Mouse (Mus musculus) embryonic facial prominence, embryonic 15.5 days (tissue): Measurements from ENCODE around the gene Lactb. TPM values are rescaled to one million over a fixed set of nuclear protein-coding genes. Genes with fewer than 3 reads are reported as not detected.

Experiments used
- ATAC-seq: fragments of 200-750 bp; cut with Nextera tagmentation; 2 replicates; pipeline ENCODE4 v1.8.0; 2017; ENCODE audit warnings: low read depth, moderate TSS enrichment; ENCODE audit not compliant: insufficient number of reproducible peaks, low FRiP score, low TSS enrichment
- H3K27ac ChIP-seq: fragments of 300-500 bp; sonication (generic); replicated peaks from 2 replicates; pipeline ENCODE4 v1.5.1; 2015; ENCODE audit warnings: mild to moderate bottlenecking, inconsistent platforms
- H3K27me3 ChIP-seq: fragments of 300-500 bp; sonication (generic); 2 replicates; pipeline ENCODE4 v1.6.1; 2015; ENCODE audit warnings: inconsistent platforms
- H3K36me3 ChIP-seq: fragments of 300-500 bp; sonication (generic); 2 replicates; pipeline ENCODE4 v1.6.1; 2015; ENCODE audit warnings: mild to moderate bottlenecking, inconsistent platforms
- H3K4me1 ChIP-seq: fragments of 300-500 bp; sonication (generic); 2 replicates; pipeline ENCODE4 v1.6.1; 2015; ENCODE audit warnings: inconsistent platforms
- H3K4me2 ChIP-seq: fragments of 300-500 bp; sonication (generic); replicated peaks from 2 replicates; pipeline ENCODE4 v1.6.1; 2015; ENCODE audit warnings: mild to moderate bottlenecking, inconsistent platforms
- H3K4me3 ChIP-seq: fragments of 300-500 bp; sonication (generic); replicated peaks from 2 replicates; pipeline ENCODE4 v1.5.1; 2015; ENCODE audit warnings: mild to moderate bottlenecking, inconsistent platforms
- H3K9ac ChIP-seq: fragments of 300-500 bp; sonication (generic); 2 replicates; pipeline ENCODE4 v1.6.1; 2015; ENCODE audit warnings: inconsistent platforms
- H3K9me3 ChIP-seq: fragments of 300-500 bp; sonication (generic); replicated peaks from 2 replicates; pipeline ENCODE4 v1.6.1; 2016; ENCODE audit warnings: inconsistent platforms
- WGBS: fragments of 180-500 bp; shearing (Covaris S2); methylation state at CpG from one replicate; pipeline ENCODE4 v1.1.7; 2015; 5-methylcytosine and 5-hydroxymethylcytosine counted together
- polyA plus RNA-seq: library from polyadenylated mRNA; unstranded; fragments of >200 nt; fragmentation: Nextera tagmentation; extraction: Ambion mirVana; gene quantifications from 2 replicates; pipeline ENCODE4 v1.2.1, GENCODE M21; 2015

The Lactb gene
- polyA plus RNA-seq, 1 experiment from 2014 or later = 9.1 TPM

DNA sequence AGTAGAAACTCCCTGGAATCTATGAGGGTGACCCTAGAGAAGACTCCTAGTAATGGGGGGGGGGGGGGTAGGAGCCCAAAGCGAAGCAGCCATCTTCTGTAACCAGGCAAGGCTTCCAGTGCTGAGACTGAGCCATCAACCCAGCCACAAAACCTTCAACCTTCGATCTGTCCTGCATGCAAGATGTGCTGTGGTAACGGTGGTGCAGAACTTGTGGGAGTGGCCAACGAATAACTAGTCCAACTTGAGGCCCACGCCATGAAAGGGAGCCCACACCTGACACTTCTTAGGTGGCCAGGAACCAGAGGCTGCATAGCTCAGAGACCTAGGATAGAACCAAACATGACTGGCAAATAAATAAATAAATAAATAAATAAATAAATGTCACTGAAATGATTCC is 64.6 kb downstream of the Lactb start:
- peaks cover 21% of the 10 kb centered on the region for H3K4me1 ChIP-seq
- no peak overlapping the region for H3K4me3 ChIP-seq
- H3K27me3 ChIP-seq = no peaks in the 10 kb centered on the region
- H3K9me3 ChIP-seq = no peaks in the 10 kb centered on the region
- no peak overlapping the region for H3K27ac ChIP-seq
- H3K4me2 ChIP-seq = no peak overlapping the region
- 79% methylated on average over 5 of the region's 5 CpGs for WGBS
- no peaks in the 10 kb centered on the region for H3K36me3 ChIP-seq
- no peak overlapping the region for H3K9ac ChIP-seq
- no peak for ATAC-seq

DNA sequence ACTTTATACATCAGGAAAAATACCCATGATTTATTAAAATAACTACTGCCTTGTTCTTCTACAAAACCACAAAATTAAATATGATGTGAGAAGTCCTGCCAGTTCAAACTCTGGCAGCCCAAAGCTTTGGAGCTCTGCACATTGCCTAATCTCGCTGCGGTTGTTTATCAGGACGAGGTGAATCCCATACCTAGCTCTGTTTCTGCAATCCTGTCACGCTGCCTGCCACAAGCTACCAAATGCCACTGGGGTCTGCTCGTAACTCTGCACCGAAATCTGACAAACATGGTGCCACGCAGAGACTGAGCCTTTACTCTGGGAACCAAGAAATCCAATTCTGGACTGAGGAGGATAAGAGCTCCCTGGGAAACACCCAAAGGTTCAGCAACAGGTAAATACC is 65.4 kb downstream of the Lactb start:
- Histone ChIP-seq H3K27ac (0 out of 2 replicates have a peak overlapping the region, but pooled peaks have one; percentile 1), H3K9ac (no peak overlapping the region), H3K4me1 (peaks cover 16% of the 10 kb centered on the region), H3K4me3 (no peak overlapping the region), H3K36me3 (no peaks in the 10 kb centered on the region), H3K27me3 (no peaks in the 10 kb centered on the region), H3K4me2 (no peak overlapping the region), H3K9me3 (no peaks in the 10 kb centered on the region)
- 70% methylated on average over 7 of the region's 7 CpGs for WGBS
- no peak for ATAC-seq

GRCm38 (mm10) chr9:66907746-66908397 is 67.4 kb downstream of the Lactb start:
- H3K27me3 ChIP-seq = no peaks in the 10 kb centered on the region
- no peak overlapping the region for H3K4me3 ChIP-seq
- ATAC-seq = no peak
- H3K4me1 ChIP-seq = peaks cover 14% of the 10 kb centered on the region
- no peaks in the 10 kb centered on the region for H3K9me3 ChIP-seq
- H3K36me3 ChIP-seq = no peaks in the 10 kb centered on the region
- no peak overlapping the region for H3K4me2 ChIP-seq
- no peak overlapping the region for H3K27ac ChIP-seq
- H3K9ac ChIP-seq = no peak overlapping the region
- WGBS = 81% methylated on average over 5 of the region's 5 CpGs

DNA sequence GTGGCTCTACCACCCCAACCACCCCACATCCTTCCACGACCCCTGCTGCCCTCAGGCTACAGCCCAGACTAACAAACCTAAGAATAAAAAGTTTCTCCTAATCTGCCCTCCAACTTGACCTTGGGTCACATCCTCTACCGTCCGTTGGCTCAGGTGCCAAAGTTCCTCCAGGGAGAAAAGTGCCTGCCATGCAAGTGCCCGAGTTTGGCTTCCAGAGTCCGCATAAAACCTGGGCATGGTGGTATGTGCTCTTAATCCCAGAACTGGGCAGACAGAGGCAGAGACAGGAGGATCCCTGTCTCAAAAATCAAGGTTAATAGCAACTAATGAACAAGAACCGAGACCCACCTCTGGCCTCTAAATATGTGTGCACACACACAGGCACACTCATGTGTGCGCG is 68.2 kb downstream of the Lactb start:
- no peak overlapping the region for H3K27ac ChIP-seq
- 87% methylated on average over 8 of the region's 8 CpGs for WGBS

DNA sequence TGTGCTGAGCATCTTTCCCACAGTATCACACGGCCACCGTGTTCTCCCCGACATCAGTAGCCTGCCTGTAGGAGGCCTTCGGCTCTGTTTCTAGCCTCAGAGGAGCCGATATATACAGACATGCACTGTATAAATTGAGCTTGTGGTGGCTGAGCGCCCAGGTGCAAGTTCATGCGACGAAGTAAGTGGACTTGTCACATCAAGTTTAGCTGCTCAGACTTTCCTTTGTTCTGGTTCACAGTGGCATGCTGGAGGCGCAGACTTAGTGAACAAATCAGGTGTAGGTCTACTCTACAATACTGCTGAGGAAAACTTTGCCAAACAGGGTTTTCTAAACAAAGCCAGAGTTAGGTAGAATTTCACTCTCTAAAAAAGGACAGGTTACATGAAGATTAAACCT is 69.3 kb downstream of the Lactb start:
- H3K4me1 ChIP-seq = peaks cover 14% of the 10 kb centered on the region
- no peaks in the 10 kb centered on the region for H3K36me3 ChIP-seq
- no peak overlapping the region for H3K4me2 ChIP-seq
- WGBS = 44% methylated on average over 9 of the region's 9 CpGs
- H3K4me3 ChIP-seq = no peak overlapping the region
- peak overlapping the region; percentile 52; the same call in 1 of the 2 replicates for H3K27ac ChIP-seq
- H3K9me3 ChIP-seq = no peaks in the 10 kb centered on the region
- no peaks in the 10 kb centered on the region for H3K27me3 ChIP-seq
- no peak overlapping the region for H3K9ac ChIP-seq
- no peak; the same call in 1 of the 2 replicates for ATAC-seq

More for the DNA sequence above, 68.2 kb downstream of the Lactb start:
- no peak for ATAC-seq
- Histone ChIP-seq H3K27me3 (no peaks in the 10 kb centered on the region), H3K9ac (no peak overlapping the region), H3K4me2 (no peak overlapping the region), H3K4me1 (peaks cover 14% of the 10 kb centered on the region), H3K36me3 (no peaks in the 10 kb centered on the region), H3K9me3 (no peaks in the 10 kb centered on the region), H3K4me3 (no peak overlapping the region)

Other genes starting within 250 kb of the Lactb start
- gene Aph1b, start 180.0 kb downstream of the Lactb start, polyA plus RNA-seq = 10.7 and 11.0 TPM in 2 replicates
- 1.2 TPM in 2 replicates for gene Gm10647, start 178.4 kb downstream of the Lactb start, polyA plus RNA-seq
- 5.2 and 5.3 TPM in 2 replicates for gene Aph1c, start 140.8 kb downstream of the Lactb start, polyA plus RNA-seq
- gene Rab8b, start 55.8 kb downstream of the Lactb start, polyA plus RNA-seq = 23.8 and 24.9 TPM in 2 replicates
- 616 and 650 TPM in 2 replicates for gene Rps27l, start 29.4 kb downstream of the Lactb start, polyA plus RNA-seq
- 870 and 880 TPM in 2 replicates for gene Tpm1, start 73.9 kb upstream of the Lactb start, polyA plus RNA-seq